Mouse (Mus musculus) cerebellum, adult 2 months (tissue): ENCODE measurements around the gene Hivep3.

Experiments
- CTCF ChIP-seq: fragments of 200-500 bp; IDR thresholded peaks from 2 replicates; pipeline ENCODE4 v1.5.1; 2011; ENCODE audit warnings: low read depth, mild to moderate bottlenecking, control low read depth, low read length, moderate library complexity, borderline replicate concordance; ENCODE audit not compliant: insufficient read depth
- POLR2A ChIP-seq: fragments of 200-500 bp; IDR thresholded peaks from 2 replicates; pipeline ENCODE4 v1.6.1; 2011; ENCODE audit warnings: low read length, control low read depth, borderline replicate concordance; ENCODE audit not compliant: insufficient read depth

GRCm38 (mm10) chr4:120009151-120009550 is 275.6 kb downstream of the Hivep3 start:
- TF ChIP-seq POLR2A (no peak), CTCF (no peak)
